13 mouse cellular contexts compared by ENCODE assay signal in the genomic region with DNA sequence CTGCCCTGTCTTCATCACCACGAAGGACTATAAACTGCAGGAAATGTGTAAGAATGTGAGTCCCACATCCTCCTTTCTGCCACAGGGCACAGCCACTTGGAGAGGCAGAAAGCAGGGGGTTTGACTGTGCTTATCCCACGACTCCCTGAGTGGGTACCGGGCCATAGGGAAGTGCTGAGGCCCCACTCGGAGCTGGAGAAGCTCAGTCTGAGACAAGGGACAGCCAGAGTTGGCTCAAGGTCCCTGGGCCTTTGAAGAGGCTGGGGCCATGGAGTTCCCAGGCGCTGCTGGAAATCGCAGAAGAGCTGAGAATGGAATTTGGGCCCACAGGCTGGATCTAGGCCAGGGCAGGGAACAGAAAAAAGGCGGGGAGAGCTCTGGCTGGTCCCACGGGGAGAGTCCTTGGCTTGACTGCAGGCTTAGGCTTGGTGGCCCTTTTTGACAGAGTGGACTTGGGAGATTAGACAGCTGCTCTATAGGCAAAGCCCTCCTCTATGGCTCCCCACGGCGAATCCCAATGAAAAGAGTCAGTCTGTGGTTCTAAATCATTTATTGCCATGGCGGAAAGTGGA. TPM values are rescaled to one million over a fixed set of nuclear protein-coding genes. Genes with fewer than 3 reads are reported as not detected.
DNase-seq lines count a peak whose midpoint lies in the region.
"Had no signal": no experiment of that assay in that cellular context is flagged by ENCODE, and none has a peak within 500 bp of the region (broad histone marks: within the 10 kb centered on the region; RNA-seq: fewer than 3 reads in every experiment).

No protein-coding gene starts in this region.

- H3K4me3 ChIP-seq in embryonic facial prominence, embryonic 10.5 days = no peak overlapping the region
- H3K4me3 ChIP-seq: embryonic facial prominence, embryonic 13.5 days; heart, embryonic 13.5 days; limb, embryonic 12.5 days had no signal

- no peaks in the 10 kb centered on the region for H3K9me3 ChIP-seq in embryonic facial prominence, embryonic 10.5 days
- H3K9me3 ChIP-seq: embryonic facial prominence, embryonic 13.5 days; heart, embryonic 13.5 days; limb, embryonic 12.5 days had no signal

- no peak overlapping the region for H3K27ac ChIP-seq in embryonic facial prominence, embryonic 10.5 days (replicated peaks)
- H3K27ac ChIP-seq: embryonic facial prominence, embryonic 13.5 days; heart, embryonic 13.5 days; limb, embryonic 12.5 days had no signal

- H3K4me1 ChIP-seq in embryonic facial prominence, embryonic 10.5 days = no peaks in the 10 kb centered on the region
- H3K4me1 ChIP-seq: embryonic facial prominence, embryonic 13.5 days; limb, embryonic 12.5 days had no signal

- DNase-seq in kidney, postnatal 4 days = peak; percentile 28 to 44
- DNase-seq in kidney, adult 11 months = no peak
- DNase-seq in ES-CJ7 (ENCODE audit: low read depth, low spot score) = peak; percentile 11
- peak; percentile 68 to 78 for DNase-seq in adrenal gland, adult (ENCODE audit: inconsistent age in 2 of 2, low spot score in 1 of 2)
- peak; percentile 41 to 47 for DNase-seq in heart, adult 9 months (ENCODE audit: low spot score in 2 of 2)
- no peak for DNase-seq in embryonic facial prominence, embryonic 10.5 days (ENCODE audit: low spot score)
- DNase-seq in urinary bladder, postnatal 25 days (ENCODE audit: low spot score) = no peak
- DNase-seq: cerebellum, adult 9-11 months had no signal

- H3K27me3 ChIP-seq in embryonic facial prominence, embryonic 10.5 days (replicated peaks; ENCODE audit: low read depth, poor library complexity, severe bottlenecking) = no peaks in the 10 kb centered on the region
- H3K27me3 ChIP-seq: embryonic facial prominence, embryonic 13.5 days; heart, embryonic 13.5 days; limb, embryonic 12.5 days had no signal

- no peaks in the 10 kb centered on the region for H3K36me3 ChIP-seq in embryonic facial prominence, embryonic 10.5 days (replicated peaks)
- H3K36me3 ChIP-seq: embryonic facial prominence, embryonic 13.5 days; heart, embryonic 13.5 days; limb, embryonic 12.5 days had no signal

- 84% methylated on average over 11 of the region's 11 CpGs for WGBS in embryonic facial prominence, embryonic 10.5 days

RNA-seq across cellular contexts. Expression of a gene that starts 14.0 kb away (rescaled TPM):
- not detected in 2 replicates for polyA plus RNA-seq in embryonic facial prominence, embryonic 10.5 days (2016; fragmentation: Nextera tagmentation; extraction: Ambion mirVana)
- polyA plus RNA-seq: embryonic facial prominence, embryonic 13.5 days; forebrain, embryonic 14.5 days; heart, embryonic 13.5 days; inflammation-experienced regulatory T-cells, adult 6 months; limb, embryonic 12.5 days had no signal

RNA-seq across cellular contexts. Expression of a gene that starts 19.7 kb away (rescaled TPM):
- polyA plus RNA-seq in embryonic facial prominence, embryonic 10.5 days (2016; fragmentation: Nextera tagmentation; extraction: Ambion mirVana) = 5.0 and 5.2 TPM in 2 replicates

RNA-seq across cellular contexts. Expression of a gene that starts 19.8 kb away (rescaled TPM):
- 9.5 and 11.6 TPM in 2 replicates for polyA plus RNA-seq in embryonic facial prominence, embryonic 10.5 days (2016; fragmentation: Nextera tagmentation; extraction: Ambion mirVana)
- polyA plus RNA-seq: inflammation-experienced regulatory T-cells, adult 6 months had no signal

Comparison
In these comparisons a context has a peak if more than half of its experiments do, and no peak if none do; other contexts are left out.
1. DNase-seq: peak in kidney, postnatal 4 days (2 of 2), ES-CJ7 (single experiment), adrenal gland, adult (2 of 2) and heart, adult 9 months (2 of 2); none in kidney, adult 11 months (single experiment), embryonic facial prominence, embryonic 10.5 days (single experiment) and urinary bladder, postnatal 25 days (single experiment).